Mouse (Mus musculus): ENCODE measurements around the gene Dld.

Gene Dld

DNA sequence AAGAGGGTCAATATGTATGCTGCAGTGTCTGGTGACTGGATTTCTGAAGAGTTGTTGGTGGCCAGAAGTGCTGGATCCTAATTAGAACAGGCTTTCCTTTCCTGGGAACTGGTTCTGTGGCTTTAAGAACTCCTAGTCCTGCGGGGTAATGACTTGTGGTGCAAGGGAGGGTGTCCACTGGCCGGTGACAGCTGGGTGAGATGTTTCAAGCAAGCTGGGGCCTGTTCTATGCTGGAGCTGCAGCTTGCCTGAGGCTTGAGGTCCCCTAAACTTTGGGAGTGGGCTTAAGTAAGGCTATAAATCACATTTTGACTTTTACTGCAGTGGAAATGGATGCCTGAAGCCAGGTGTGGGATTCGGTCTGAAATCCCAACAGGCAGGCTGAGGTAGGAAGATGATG, 55.7 kb downstream of the Dld start:
- no peak for DNase-seq (ENCODE audit: extremely low read depth, insufficient read length, low spot score)

DNA sequence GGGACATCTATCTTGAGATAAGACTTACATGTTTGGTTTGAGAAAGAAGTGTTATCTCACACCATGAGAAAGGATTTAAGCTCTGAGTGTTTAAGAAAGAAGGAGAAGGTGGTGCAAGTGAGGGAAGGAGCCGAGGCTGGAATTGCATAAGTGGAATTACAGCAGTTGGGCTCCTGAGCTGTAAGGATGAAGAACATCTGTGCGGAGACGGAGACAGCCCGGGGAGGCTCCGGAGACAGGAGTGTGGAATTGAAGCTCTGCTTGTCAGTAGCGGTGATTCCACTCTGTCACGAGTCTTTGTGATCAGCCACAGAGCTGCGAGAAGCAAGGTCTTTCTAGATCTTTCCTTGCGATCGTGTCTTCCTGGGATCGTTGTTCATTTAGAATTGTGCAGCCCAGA, 56.3 kb downstream of the Dld start:
- no peak for DNase-seq (ENCODE audit: extremely low read depth, insufficient read length, low spot score)

DNA sequence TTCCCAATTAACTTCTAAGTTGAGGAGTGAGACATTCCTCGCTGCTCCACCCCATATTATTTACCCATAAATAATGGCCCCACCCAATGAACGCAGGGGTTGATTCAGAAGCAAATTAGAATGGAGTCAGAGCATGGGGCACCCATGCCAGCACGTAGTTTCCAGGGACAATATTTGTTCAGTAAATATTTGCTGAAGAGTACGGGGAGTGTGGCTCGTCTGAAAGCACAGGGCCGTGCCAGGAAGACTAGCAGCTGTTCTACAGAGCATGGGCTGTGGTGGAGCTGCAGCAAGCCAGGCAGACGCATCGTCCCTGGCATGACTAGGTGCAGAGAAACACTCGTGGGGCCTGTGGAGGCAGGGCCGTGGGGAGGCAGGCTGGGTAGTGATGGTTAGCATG, 56.7 kb downstream of the Dld start:
- no peak for DNase-seq (ENCODE audit: extremely low read depth, insufficient read length, low spot score)

DNA sequence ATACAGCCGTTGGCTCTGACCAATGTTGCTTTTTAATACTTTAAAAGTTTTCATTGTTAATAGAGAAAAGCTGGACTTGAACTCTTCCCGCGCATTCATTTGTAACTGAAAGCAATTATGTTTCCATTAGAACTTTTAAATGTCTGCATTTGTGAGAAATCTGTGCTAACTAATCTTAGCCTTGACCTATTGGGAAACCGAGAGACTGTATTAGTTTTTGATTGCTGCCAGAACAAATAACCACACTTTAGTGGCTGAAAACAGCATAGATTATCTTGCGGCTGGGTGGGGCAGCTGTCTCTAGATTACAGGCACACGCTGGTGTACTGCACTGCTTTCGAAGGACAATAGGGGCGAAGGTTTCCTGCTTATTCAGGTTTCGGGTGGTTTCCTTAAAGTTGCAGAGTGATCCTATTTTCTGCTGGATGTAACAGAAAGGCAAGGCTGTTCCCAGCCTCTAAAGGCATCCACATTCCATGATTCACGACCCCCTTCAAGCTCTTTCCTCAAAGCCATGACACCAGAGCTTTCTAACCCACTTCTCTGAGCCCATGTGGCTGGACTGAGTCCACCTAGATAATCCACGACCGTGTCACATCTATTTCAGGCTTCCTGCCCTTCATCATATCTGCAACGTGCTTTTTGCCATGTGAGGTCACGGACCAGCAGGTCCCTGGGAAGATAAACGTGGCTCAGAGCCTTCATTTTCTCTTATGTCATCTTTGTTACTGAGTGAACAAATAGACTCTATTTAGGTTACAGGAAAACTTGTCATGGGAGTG, 57.7 kb downstream of the Dld start:
- DNase-seq (ENCODE audit: extremely low read depth, insufficient read length, low spot score) = no peak

DNA sequence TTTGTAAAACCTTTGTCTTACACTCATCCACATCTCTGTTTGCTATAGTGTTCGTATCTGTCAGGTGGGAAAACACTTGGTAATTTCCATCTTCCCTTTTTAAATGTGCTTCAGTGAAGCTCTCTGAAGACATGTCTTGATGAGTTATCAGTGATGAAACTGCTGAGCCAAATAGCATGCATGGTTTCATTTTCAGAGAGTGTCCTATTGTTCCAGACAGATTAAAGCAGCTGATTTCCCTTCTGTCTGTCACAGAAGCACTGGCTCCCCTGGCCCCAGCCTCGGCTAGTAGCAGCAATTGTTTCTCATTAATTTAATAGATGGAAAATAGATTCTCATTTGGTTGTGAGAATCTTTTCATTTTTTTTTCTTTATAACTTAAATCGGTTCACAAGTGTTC, 60.3 kb downstream of the Dld start:
- DNase-seq (ENCODE audit: extremely low read depth, insufficient read length, low spot score) = no peak

DNA sequence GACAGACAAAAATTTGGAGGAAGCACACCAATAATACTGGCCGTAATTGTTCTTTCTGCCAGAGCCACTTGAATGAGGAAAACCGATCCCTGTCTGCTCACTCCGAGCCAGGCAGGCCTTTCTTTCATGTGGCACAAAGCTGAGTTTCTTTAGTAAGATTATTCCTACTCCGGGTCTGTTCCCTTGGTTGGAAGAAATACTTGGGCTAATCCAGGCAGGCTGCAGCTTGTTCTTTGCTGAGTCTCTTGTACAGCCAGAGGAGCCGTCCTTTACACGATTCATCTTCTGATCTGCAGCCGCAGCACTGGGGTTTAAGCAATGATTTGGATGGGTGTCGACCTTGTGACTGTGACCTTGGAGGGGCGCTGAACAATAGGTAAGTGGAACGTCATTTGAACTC, 62.2 kb downstream of the Dld start:
- no peak for DNase-seq (ENCODE audit: extremely low read depth, insufficient read length, low spot score)

DNA sequence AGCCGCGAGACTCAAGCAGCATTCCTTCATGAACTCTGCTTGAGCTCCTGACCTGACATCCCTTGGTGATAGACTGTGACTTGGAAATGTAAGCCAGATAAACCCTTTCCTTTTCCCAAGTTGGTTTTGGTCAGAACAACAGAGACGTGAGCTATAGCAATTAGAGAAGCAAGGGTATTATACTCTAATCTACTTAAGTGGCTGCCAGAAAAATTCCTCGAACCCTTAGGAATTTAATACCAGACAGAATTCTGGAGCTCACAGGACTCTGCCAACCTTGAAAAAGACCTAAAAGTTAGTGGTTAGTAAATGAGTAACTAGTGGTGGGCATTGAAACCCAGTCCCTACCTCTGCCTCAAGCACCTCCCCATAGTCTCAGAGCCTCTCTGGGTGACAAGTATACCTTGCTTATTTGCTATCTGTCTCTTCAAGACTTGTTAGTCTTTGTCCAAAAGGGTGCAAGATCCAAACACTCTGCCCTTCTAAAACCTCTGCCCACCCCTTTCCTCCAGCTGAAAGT, 67.6 kb downstream of the Dld start:
- no peak for DNase-seq (ENCODE audit: extremely low read depth, insufficient read length, low spot score)

DNA sequence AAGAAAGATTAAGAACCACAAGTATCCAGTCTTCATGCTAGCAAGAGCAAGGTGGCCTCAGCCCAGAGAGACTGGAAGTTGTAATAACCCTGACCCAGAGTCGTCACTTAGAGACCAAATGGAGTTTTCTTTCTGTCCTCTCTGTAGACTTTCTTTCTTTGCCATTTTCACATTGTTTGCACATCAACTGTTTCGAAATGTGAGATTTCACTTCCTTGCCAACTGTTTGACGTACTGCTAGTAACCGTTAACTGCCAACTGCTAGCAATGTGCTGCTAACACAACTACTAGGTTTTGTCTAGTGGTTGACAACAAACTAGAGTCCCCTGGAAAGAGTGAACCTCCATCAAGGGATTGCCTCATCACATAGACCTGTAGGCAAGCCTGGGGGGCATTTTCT, 68.1 kb downstream of the Dld start:
- no peak for DNase-seq (ENCODE audit: extremely low read depth, insufficient read length, low spot score)

DNA sequence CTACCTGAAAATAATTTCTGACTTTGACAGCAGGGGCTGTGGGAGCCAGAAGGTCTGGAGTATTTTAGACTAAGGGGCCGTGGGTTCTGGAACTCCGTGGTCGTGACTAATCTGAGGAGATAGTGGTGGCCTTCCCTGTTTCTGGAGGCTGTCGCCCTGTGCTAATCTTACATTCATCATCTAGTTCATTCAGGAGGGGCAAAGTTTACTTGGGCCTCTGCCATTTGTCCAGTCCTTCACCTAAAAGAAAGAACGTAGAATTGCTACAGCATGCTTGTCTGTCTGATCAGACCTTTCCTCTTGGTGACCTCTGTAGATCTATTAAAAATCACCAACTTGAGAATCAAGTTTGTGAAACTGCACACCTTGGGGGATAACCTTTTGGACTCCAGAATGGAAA, 69.0 kb downstream of the Dld start:
- DNase-seq (ENCODE audit: extremely low read depth, insufficient read length, low spot score) = no peak

Measured in 3134 (cell line).